Mouse (Mus musculus) lung, adult 2 months (tissue): ENCODE results near the gene Pgp.

Source experiments
- CTCF ChIP-seq: fragments of 200-500 bp; IDR thresholded peaks from 2 replicates; pipeline ENCODE4 v1.5.1; 2011; ENCODE audit warnings: mild to moderate bottlenecking, low read length, control low read depth; ENCODE audit not compliant: insufficient read depth
- POLR2A ChIP-seq: fragments of 200-500 bp; IDR thresholded peaks from 2 replicates; pipeline ENCODE4 v1.6.1; 2011; ENCODE audit warnings: low read depth, mild to moderate bottlenecking, control low read depth, low read length, borderline replicate concordance; ENCODE audit errors: extremely low read depth

- TF ChIP-seq POLR2A = no peak
- no peak for TF ChIP-seq CTCF
Measured at GRCm38 (mm10) chr17:24502208-24502607, 32.0 kb downstream of the Pgp start.
